Mouse (Mus musculus) neural tube, embryonic 14.5 days (tissue): Measurements from ENCODE around the gene Pcx. TPM values are rescaled to one million over a fixed set of nuclear protein-coding genes. Genes with fewer than 3 reads are reported as not detected.

ENCODE experiments used
- ATAC-seq: fragments of 200-750 bp; cut with Nextera tagmentation; 2 replicates; pipeline ENCODE4 v1.8.0; 2017; ENCODE audit warnings: low read depth, mild to moderate bottlenecking, moderate TSS enrichment, moderate library complexity
- H3K27ac ChIP-seq: fragments of 300-500 bp; sonication (generic); 2 replicates; pipeline ENCODE4 v1.5.1; 2014; ENCODE audit warnings: low read depth, mild to moderate bottlenecking, control low read depth, low read length, moderate library complexity, mixed read lengths
- H3K27me3 ChIP-seq: fragments of 300-500 bp; sonication (generic); 2 replicates; pipeline ENCODE4 v1.6.1; 2014; ENCODE audit warnings: low read length; ENCODE audit not compliant: control insufficient read depth, insufficient read depth
- H3K36me3 ChIP-seq: fragments of 300-500 bp; sonication (generic); 2 replicates; pipeline ENCODE4 v1.6.1; 2014; ENCODE audit warnings: low read length, mixed read lengths; ENCODE audit not compliant: control insufficient read depth, insufficient read depth
- H3K4me1 ChIP-seq: fragments of 300-500 bp; sonication (generic); 2 replicates; pipeline ENCODE4 v1.6.1; 2014; ENCODE audit warnings: low read length; ENCODE audit not compliant: control insufficient read depth, insufficient read depth
- H3K4me2 ChIP-seq: fragments of 300-500 bp; sonication (generic); 2 replicates; pipeline ENCODE4 v1.6.1; 2014; ENCODE audit warnings: mild to moderate bottlenecking, low read depth, low read length, control low read depth
- H3K4me3 ChIP-seq: fragments of 300-500 bp; sonication (generic); 2 replicates; pipeline ENCODE4 v1.5.1; 2014; ENCODE audit warnings: low read depth, low read length, control low read depth, mixed read lengths
- H3K9ac ChIP-seq: fragments of 300-500 bp; sonication (generic); replicated peaks from 2 replicates; pipeline ENCODE4 v1.6.1; 2014; ENCODE audit warnings: low read depth, mild to moderate bottlenecking, control low read depth, low read length, mixed read lengths
- H3K9me3 ChIP-seq: fragments of 300-500 bp; sonication (generic); 2 replicates; pipeline ENCODE4 v1.6.1; 2016; ENCODE audit warnings: low read length; ENCODE audit not compliant: control insufficient read depth
- WGBS: fragments of 180-500 bp; shearing (Covaris S2); extraction: QIAGEN DNeasy Blood & Tissue Kit; methylation state at CpG from one replicate; pipeline ENCODE4 v1.1.7; 2014; 5-methylcytosine and 5-hydroxymethylcytosine counted together
- polyA plus RNA-seq: library from polyadenylated mRNA; unstranded; fragments of >200 nt; fragmentation: Nextera tagmentation; extraction: Ambion mirVana; gene quantifications from 2 replicates; pipeline ENCODE4 v1.2.1, GENCODE M21; 2014

The Pcx gene
- polyA plus RNA-seq, 1 experiment from 2014 or later = 22.5 TPM

GRCm38 (mm10) chr19:4507746-4508145 lies 2.5 kb upstream of the Pcx start:
- Histone ChIP-seq H3K27me3 (no peaks in the 10 kb centered on the region), H3K4me2 (no peak overlapping the region), H3K9me3 (no peaks in the 10 kb centered on the region), H3K27ac (no peak overlapping the region), H3K9ac (no peak overlapping the region), H3K4me1 (peaks cover 8% of the 10 kb centered on the region; the same call in 1 of the 2 replicates), H3K4me3 (no peak overlapping the region), H3K36me3 (no peaks in the 10 kb centered on the region)
- WGBS = 75% methylated on average over 3 of the region's 3 CpGs
- no peak for ATAC-seq

DNA sequence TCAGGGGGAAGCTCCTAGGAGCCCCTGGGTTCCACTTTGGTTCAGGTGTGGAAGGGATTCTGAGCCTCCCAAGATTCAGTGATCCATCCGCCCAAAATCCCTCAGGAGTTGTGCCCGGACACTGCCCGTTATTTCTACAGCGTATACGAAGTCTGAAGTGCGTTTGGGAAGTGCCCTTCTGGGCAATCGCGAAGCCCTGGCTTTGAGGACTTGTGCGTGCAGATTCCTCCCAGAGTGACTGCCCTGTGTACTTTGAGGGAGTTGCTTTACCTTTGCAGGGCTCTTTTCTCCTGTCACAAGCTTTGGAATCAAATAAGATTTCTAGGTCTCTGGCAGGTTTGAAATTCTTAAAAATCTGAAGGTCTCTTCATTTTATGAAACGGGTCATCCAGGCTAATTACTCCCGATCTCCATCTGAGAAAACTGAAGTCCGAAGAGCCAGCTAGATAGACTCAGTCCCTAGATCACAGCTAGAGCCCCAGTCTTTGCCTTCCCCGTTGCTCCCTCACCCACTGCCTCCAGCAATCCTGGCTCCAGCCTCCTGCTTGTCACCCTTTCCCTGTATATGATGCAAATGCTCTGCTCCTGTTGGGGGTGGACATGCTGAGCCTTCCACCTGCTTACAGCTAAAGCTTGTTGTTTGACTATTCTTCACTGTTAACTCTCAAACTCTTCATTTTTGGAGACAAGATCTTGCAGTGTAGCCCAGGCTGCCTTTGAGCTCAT lies 1.0 kb downstream of the Pcx start:
- Histone ChIP-seq H3K4me1 (peaks cover 14% of the 10 kb centered on the region; the same call in 1 of the 2 replicates), H3K36me3 (no peaks in the 10 kb centered on the region), H3K27me3 (no peaks in the 10 kb centered on the region), H3K9me3 (no peaks in the 10 kb centered on the region), H3K27ac (no peak overlapping the region), H3K4me2 (peak overlapping the region; percentile 63), H3K9ac (peak overlapping the region; percentile 53; the same call in 1 of the 2 replicates), H3K4me3 (peak overlapping the region; percentile 63; the same call in 1 of the 2 replicates)
- 10% methylated on average over 13 of the region's 13 CpGs for WGBS
- no peak for ATAC-seq

DNA sequence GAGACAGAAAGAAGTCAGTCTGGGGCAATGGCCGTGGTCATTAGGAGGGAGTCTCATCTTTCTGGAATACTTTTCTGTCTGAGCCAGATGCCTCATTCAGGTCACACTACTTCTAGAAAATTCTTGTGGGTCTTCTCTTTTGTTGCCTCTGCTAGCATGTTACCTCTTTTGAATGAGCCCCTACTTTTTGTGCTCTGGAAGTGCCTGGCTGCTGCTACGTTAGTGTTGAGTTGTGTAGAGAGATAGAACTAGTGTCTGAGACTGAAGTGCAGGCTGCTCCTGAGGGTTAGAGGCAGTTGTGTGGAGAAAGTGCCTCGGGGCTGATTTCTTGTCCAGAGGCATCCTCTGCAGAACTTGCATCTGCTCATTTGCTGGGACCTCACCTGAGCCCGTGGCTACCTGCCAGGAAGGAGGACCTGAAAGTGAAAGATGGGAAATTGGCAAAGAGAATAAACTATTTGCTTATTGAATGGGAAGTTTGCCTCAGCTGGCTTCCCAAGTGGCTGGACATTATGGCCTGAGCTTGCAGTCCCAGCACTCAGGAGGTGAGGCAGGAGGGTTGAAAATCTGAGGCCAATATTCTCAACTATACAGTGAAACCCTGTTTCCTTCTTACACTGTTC lies 3.1 kb downstream of the Pcx start:
- H3K9me3 ChIP-seq = no peaks in the 10 kb centered on the region
- H3K4me2 ChIP-seq = no peak overlapping the region
- no peak overlapping the region for H3K9ac ChIP-seq
- no peak for ATAC-seq
- H3K4me3 ChIP-seq = no peak overlapping the region
- WGBS = 75% methylated on average over 4 of the region's 4 CpGs
- peaks cover 14% of the 10 kb centered on the region; the same call in 1 of the 2 replicates for H3K4me1 ChIP-seq
- H3K27ac ChIP-seq = no peak overlapping the region
- H3K36me3 ChIP-seq = no peaks in the 10 kb centered on the region
- no peaks in the 10 kb centered on the region for H3K27me3 ChIP-seq

- H3K27me3 ChIP-seq = no peaks in the 10 kb centered on the region
- WGBS = 44% methylated on average over 2 of the region's 2 CpGs
- H3K4me3 ChIP-seq = no peak overlapping the region
- no peak for ATAC-seq
- no peaks in the 10 kb centered on the region for H3K9me3 ChIP-seq
- H3K4me2 ChIP-seq = no peak overlapping the region
- H3K9ac ChIP-seq = no peak overlapping the region
- peaks cover 8% of the 10 kb centered on the region; the same call in 1 of the 2 replicates for H3K4me1 ChIP-seq
- no peak overlapping the region for H3K27ac ChIP-seq
- H3K36me3 ChIP-seq = no peaks in the 10 kb centered on the region
Observed at GRCm38 (mm10) chr19:4515746-4516145, 5.5 kb downstream of the Pcx start.

DNA sequence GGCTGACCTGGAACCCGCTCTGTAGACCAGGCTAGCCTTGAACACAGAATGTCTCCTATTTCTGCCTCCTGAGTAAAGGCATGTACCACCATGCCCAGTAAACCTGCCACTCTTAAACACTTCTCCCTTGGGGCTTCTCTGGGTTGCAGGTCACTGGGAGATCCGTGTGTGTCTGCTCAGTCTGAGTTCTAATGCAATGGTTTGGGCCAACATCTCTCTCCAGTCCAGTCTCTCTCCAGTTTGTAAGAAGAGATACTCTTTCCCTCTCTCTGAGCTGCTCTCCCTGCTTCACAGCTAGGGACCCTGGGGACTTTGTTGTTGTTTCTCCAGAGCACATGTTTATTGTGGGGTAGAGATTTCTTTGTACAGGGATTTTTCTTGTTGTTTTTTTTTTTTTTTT lies 6.0 kb downstream of the Pcx start:
- Histone ChIP-seq H3K4me3 (no peak overlapping the region), H3K27ac (peak overlapping the region; percentile 34; the same call in 1 of the 2 replicates), H3K27me3 (no peaks in the 10 kb centered on the region), H3K9me3 (no peaks in the 10 kb centered on the region), H3K36me3 (no peaks in the 10 kb centered on the region), H3K4me1 (peaks cover 5% of the 10 kb centered on the region; the same call in 1 of the 2 replicates), H3K9ac (no peak overlapping the region), H3K4me2 (no peak overlapping the region)
- ATAC-seq = no peak
- WGBS = 68% methylated on average over 2 of the region's 2 CpGs

DNA sequence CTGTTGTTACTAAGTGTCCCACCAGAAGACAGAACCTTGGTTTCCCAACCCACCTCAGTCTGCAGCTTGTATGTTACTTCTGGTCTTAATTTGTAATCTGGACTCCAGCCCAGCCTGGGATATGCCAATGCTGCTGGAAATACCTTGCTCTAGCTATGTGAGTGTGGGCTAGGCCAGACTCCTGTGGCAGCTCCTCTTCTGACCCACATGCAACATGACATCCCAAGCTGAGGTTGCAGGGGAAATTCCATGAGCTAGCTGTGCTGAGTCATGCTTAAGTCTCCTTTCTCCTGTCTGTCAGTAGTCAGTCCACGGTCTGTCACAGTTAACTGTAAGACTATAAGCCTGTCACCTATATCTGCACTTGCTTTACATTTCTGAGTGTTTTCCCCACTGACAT lies 7.2 kb downstream of the Pcx start:
- no peak overlapping the region for H3K9ac ChIP-seq
- no peaks in the 10 kb centered on the region for H3K9me3 ChIP-seq
- ATAC-seq = no peak
- no peak overlapping the region for H3K27ac ChIP-seq
- H3K4me1 ChIP-seq = peaks cover 5% of the 10 kb centered on the region; the same call in 1 of the 2 replicates
- no peak overlapping the region for H3K4me2 ChIP-seq
- H3K36me3 ChIP-seq = no peaks in the 10 kb centered on the region
- WGBS = 69% methylated on average over 1 of the region's 1 CpGs
- no peak overlapping the region for H3K4me3 ChIP-seq
- H3K27me3 ChIP-seq = no peaks in the 10 kb centered on the region

DNA sequence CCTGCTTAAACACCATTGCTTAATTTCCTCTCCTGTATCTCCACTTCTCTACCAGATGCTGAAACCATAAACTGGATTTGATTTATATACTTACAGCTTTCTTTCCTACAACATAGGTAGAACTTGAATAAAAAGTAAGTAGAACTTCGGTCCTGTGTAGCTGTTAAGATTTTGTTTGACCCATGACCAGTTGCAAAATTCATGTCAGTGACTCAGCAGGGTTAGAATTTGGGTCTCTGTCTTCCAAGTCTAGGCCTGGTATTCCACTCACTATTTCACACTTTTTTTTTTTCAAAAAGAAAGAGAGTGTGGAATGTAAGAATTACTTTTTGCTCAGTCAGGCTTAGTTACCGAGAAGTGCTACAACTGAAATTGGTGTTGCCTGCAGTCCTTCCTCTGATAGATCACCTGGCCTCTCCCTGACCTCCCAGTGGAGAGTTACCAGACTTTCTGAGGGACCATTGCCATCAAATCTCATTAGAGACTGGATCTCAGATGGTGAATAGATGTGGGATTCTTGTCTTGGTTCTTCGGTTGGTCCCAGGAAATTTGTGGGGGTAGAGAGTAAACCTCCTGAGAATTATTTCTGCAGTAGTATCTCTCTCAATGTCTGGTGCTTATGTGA lies 11.3 kb downstream of the Pcx start:
- Histone ChIP-seq H3K4me1 (no peaks in the 10 kb centered on the region), H3K36me3 (no peaks in the 10 kb centered on the region), H3K9me3 (no peaks in the 10 kb centered on the region), H3K4me2 (no peak overlapping the region), H3K9ac (no peak overlapping the region), H3K27ac (no peak overlapping the region), H3K27me3 (no peaks in the 10 kb centered on the region), H3K4me3 (no peak overlapping the region)
- ATAC-seq = no peak
- 92% methylated on average over 3 of the region's 3 CpGs for WGBS

- Histone ChIP-seq H3K9ac (no peak overlapping the region), H3K36me3 (no peaks in the 10 kb centered on the region), H3K9me3 (no peaks in the 10 kb centered on the region), H3K27me3 (no peaks in the 10 kb centered on the region), H3K4me1 (no peaks in the 10 kb centered on the region), H3K4me3 (no peak overlapping the region), H3K4me2 (no peak overlapping the region), H3K27ac (no peak overlapping the region)
- no peak for ATAC-seq
- 98% methylated on average over 2 of the region's 2 CpGs for WGBS
Observed at GRCm38 (mm10) chr19:4534646-4535045, 24.4 kb downstream of the Pcx start.

DNA sequence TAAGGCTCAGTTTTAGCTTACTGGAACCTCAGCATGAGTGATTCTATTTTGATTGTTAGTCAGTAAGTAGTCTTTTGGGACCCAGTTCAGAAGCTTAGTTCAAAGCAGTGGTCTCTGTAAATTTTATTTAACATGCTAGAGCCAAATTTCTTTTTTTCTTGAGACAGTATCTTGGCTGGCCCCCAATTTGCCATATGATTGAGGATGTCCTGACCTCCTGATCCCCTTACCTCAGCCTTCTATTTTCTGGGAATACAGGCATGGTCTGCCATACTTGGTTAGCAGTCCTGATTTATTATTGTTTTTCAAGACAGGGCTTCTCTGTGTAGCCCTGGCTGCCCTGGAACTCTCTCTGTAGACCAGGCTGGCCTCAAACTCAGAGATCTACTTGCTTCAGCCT lies 25.6 kb downstream of the Pcx start:
- ATAC-seq = no peak
- Histone ChIP-seq H3K4me2 (no peak overlapping the region), H3K4me3 (no peak overlapping the region), H3K4me1 (no peaks in the 10 kb centered on the region), H3K36me3 (no peaks in the 10 kb centered on the region), H3K9ac (no peak overlapping the region), H3K27ac (no peak overlapping the region), H3K9me3 (no peaks in the 10 kb centered on the region), H3K27me3 (no peaks in the 10 kb centered on the region)
